Mouse (Mus musculus): ENCODE data around the gene Madcam1. TPM values are rescaled to one million over a fixed set of nuclear protein-coding genes. Genes with fewer than 3 reads are reported as not detected.

Gene Madcam1
- polyA plus RNA-seq, 1 experiment from 2014 or later, result not detected

DNA sequence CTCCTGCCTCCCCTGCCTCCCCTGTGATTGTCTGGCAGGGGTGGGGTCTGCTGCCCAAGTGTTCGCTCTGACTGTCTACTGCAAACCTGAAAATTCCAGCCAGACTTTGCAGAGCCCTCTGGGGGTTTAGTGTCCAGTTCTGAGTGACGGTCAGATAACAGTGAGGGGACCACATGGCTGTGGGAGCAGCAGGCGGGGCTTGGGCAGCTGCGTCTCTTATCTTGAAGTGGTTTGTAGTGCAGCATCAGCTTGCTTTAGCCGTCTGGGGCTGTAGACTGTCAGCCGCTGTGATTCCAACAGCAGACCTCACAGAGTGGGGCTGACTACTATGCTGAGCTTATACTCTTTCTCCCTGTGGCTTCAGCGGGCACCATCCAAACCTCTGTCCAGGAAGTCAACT is 44.9 kb downstream of the Madcam1 start:
- ATAC-seq (no peak), DNase-seq (ENCODE audit: low spot score) (no peak)
- Histone ChIP-seq H3K4me2 (replicated peaks; ENCODE audit: low read depth, low read length) (peak overlapping the region; percentile 17; the same call in 1 of the 2 replicates), H3K27me3 (replicated peaks; ENCODE audit: insufficient read depth, low read length) (no peaks in the 10 kb centered on the region), H3K9ac (replicated peaks; ENCODE audit: low read depth) (no peak overlapping the region), H3K27ac (ENCODE audit: low read length) (no peak overlapping the region), H3K4me3 (ENCODE audit: low read depth, low read length) (no peak overlapping the region), H3K4me1 (ENCODE audit: insufficient read depth, low read depth, low read length) (peaks cover 18% of the 10 kb centered on the region), H3K36me3 (ENCODE audit: insufficient read depth, low read length) (peaks cover 18% of the 10 kb centered on the region), H3K9me3 (ENCODE audit: low read length) (no peaks in the 10 kb centered on the region)
- WGBS, result 47% methylated on average over 7 of the region's 7 CpGs
- TF ChIP-seq EP300 (IDR thresholded peaks at IDR 0.05), result no peak
- TF ChIP-seq CTCF (IDR thresholded peaks at IDR 0.05), result no peak

DNA sequence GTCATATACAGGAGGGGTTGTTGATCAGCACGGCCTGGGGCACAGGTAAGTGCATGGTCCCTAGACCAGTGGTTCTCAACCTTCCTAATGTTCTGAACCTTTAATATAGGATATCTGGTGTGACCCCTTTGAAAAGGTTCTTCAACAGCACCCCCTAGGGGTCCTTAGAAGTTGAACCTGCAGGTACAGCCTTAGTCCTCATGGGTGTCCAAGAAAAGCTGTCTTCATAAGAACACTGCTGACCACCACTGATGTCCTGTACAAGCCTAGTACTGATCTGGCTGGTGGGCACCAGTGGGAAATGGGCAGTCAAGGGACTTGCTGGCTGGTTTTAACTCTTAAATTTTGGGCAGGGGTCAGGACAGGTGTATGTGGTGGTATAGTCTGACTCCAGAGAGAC is 47.7 kb downstream of the Madcam1 start:
- DNase-seq (ENCODE audit: low spot score) (peak; percentile 48), ATAC-seq (0 out of 2 replicates have a peak, but pooled peaks have one; percentile 11)
- Histone ChIP-seq H3K36me3 (ENCODE audit: insufficient read depth, low read length) (peaks cover 18% of the 10 kb centered on the region), H3K27me3 (replicated peaks; ENCODE audit: insufficient read depth, low read length) (peaks cover 18% of the 10 kb centered on the region), H3K27ac (ENCODE audit: low read length) (no peak overlapping the region; the same call in 1 of the 2 replicates), H3K9me3 (ENCODE audit: low read length) (no peaks in the 10 kb centered on the region), H3K4me2 (replicated peaks; ENCODE audit: low read depth, low read length) (no peak overlapping the region), H3K4me3 (ENCODE audit: low read depth, low read length) (no peak overlapping the region), H3K9ac (replicated peaks; ENCODE audit: low read depth) (no peak overlapping the region), H3K4me1 (ENCODE audit: insufficient read depth, low read depth, low read length) (peaks cover 10% of the 10 kb centered on the region; the same call in 1 of the 2 replicates)
- 79% methylated on average over 1 of the region's 1 CpGs for WGBS
- TF ChIP-seq EP300 (IDR thresholded peaks at IDR 0.05) (no peak), CTCF (IDR thresholded peaks at IDR 0.05) (peak; percentile 55)

DNA sequence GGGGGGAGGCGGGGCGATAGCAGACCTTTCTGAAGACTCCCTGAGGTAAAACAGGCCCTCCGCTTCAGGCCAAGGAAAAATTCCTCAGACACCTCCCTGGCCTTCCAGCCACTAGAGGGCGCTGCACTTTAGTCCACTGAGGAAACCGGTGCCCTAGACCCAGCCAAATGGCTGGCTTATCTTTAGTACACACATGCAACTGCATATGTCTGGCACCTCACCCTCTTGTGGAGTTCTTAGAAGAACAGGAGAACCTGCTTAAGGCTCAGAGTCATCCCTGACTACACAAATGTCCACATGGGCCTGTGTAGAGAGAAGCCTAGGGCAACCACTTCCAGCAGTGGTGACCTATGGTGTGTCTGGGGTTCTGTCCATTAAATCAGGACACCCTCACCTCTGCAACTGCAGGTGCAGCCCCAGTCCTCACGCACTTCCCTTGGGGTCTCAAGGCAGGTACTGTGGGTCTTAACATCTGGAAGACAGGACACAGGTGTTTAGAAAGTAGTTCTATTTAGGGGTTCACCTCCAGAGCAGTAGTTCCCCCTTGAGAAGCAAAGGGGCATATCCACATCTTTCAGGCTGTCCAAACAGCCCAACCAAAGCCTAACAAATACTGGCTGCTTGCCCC is 48.3 kb downstream of the Madcam1 start:
- H3K9ac ChIP-seq (replicated peaks; ENCODE audit: low read depth), result no peak overlapping the region
- no peak for TF ChIP-seq EP300 (IDR thresholded peaks at IDR 0.05)
- TF ChIP-seq CTCF (IDR thresholded peaks at IDR 0.05), result peak; percentile 85
- H3K4me1 ChIP-seq (ENCODE audit: insufficient read depth, low read depth, low read length), result peaks cover 5% of the 10 kb centered on the region; the same call in 1 of the 2 replicates
- H3K27me3 ChIP-seq (replicated peaks; ENCODE audit: insufficient read depth, low read length), result peaks cover 24% of the 10 kb centered on the region
- peaks cover 18% of the 10 kb centered on the region for H3K36me3 ChIP-seq (ENCODE audit: insufficient read depth, low read length)
- H3K27ac ChIP-seq (ENCODE audit: low read length), result no peak overlapping the region
- H3K9me3 ChIP-seq (ENCODE audit: low read length), result no peaks in the 10 kb centered on the region
- 21% methylated on average over 4 of the region's 6 CpGs for WGBS
- no peak overlapping the region for H3K4me3 ChIP-seq (ENCODE audit: low read depth, low read length)
- ATAC-seq (peak; percentile 78), DNase-seq (ENCODE audit: low spot score) (peak; percentile 89)
- no peak overlapping the region for H3K4me2 ChIP-seq (replicated peaks; ENCODE audit: low read depth, low read length)

DNA sequence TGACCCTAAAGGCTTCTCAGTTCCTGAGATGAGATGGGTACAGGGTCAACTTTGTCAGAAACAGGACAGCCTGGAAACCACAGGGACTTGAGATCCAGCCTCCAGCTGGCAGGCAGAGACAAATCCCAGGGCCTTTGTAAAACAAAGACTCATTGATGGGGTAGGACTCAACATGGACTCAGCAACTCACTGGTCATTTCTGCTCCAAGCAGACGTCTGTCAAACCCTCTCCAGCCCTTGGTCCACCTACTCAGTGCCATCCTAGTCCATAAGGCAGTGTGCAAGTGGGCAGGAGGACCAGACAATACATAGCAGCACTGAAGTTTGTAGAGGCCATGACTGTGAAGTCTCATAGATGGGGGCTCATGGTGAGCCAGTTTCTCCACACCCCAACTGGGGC is 48.8 kb downstream of the Madcam1 start:
- Histone ChIP-seq H3K4me1 (ENCODE audit: insufficient read depth, low read depth, low read length) (peaks cover 5% of the 10 kb centered on the region; the same call in 1 of the 2 replicates), H3K4me3 (ENCODE audit: low read depth, low read length) (no peak overlapping the region), H3K9ac (replicated peaks; ENCODE audit: low read depth) (no peak overlapping the region), H3K27me3 (replicated peaks; ENCODE audit: insufficient read depth, low read length) (peaks cover 29% of the 10 kb centered on the region), H3K27ac (ENCODE audit: low read length) (no peak overlapping the region), H3K36me3 (ENCODE audit: insufficient read depth, low read length) (peaks cover 18% of the 10 kb centered on the region), H3K4me2 (replicated peaks; ENCODE audit: low read depth, low read length) (no peak overlapping the region), H3K9me3 (ENCODE audit: low read length) (no peaks in the 10 kb centered on the region)
- no peak for DNase-seq (ENCODE audit: low spot score)
- ATAC-seq, result no peak
- no peak for TF ChIP-seq CTCF (IDR thresholded peaks at IDR 0.05)
- 44% methylated on average over 1 of the region's 1 CpGs for WGBS

DNA sequence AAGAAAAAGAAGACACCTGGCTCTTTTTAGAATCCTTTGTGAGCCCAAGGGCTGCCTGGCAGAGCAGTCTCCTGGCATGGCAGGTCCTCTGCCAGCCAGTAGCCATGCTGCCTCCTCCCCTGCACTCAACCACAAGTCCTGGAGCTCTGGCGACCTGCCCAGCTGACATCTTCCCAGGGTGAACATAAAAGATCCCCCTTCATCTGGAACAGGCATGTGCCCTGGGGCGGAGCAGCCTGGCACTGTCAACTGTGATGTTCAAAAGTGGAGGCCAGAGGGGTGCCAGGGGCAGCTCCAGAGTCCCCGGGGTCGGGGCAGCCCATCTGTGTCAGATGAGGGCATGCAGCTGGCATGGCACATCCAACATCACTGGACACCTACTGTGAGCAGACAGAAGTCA is 50.6 kb downstream of the Madcam1 start:
- H3K27ac ChIP-seq (ENCODE audit: low read length), result no peak overlapping the region
- H3K4me1 ChIP-seq (ENCODE audit: insufficient read depth, low read depth, low read length), result peaks cover 5% of the 10 kb centered on the region; the same call in 1 of the 2 replicates
- no peaks in the 10 kb centered on the region for H3K9me3 ChIP-seq (ENCODE audit: low read length)
- H3K9ac ChIP-seq (replicated peaks; ENCODE audit: low read depth), result no peak overlapping the region
- peaks cover 17% of the 10 kb centered on the region; the same call in 1 of the 2 replicates for H3K36me3 ChIP-seq (ENCODE audit: insufficient read depth, low read length)
- no peak for ATAC-seq
- H3K4me2 ChIP-seq (replicated peaks; ENCODE audit: low read depth, low read length), result no peak overlapping the region
- TF ChIP-seq CTCF (IDR thresholded peaks at IDR 0.05) (no peak), EP300 (IDR thresholded peaks at IDR 0.05) (no peak)
- no peak for DNase-seq (ENCODE audit: low spot score)
- no peak overlapping the region for H3K4me3 ChIP-seq (ENCODE audit: low read depth, low read length)
- H3K27me3 ChIP-seq (replicated peaks; ENCODE audit: insufficient read depth, low read length), result peaks cover 40% of the 10 kb centered on the region
- 67% methylated on average over 4 of the region's 4 CpGs for WGBS

- DNase-seq (ENCODE audit: low spot score) (no peak), ATAC-seq (no peak)
- peak within 1 kb of the TSS; percentile 52 for H3K4me3 ChIP-seq (ENCODE audit: low read depth, low read length)
- H3K9ac ChIP-seq (replicated peaks; ENCODE audit: low read depth), result no peak within 1 kb of the TSS
- peaks cover 4% of the 10 kb centered on the region; the same call in 1 of the 2 replicates for H3K36me3 ChIP-seq (ENCODE audit: insufficient read depth, low read length)
- no peaks in the 10 kb centered on the region for H3K9me3 ChIP-seq (ENCODE audit: low read length)
- H3K27me3 ChIP-seq (replicated peaks; ENCODE audit: insufficient read depth, low read length), result peaks cover 40% of the 10 kb centered on the region
- WGBS, result 5% methylated on average over 27 of the region's 91 CpGs
- TF ChIP-seq CTCF (IDR thresholded peaks at IDR 0.05) (no peak), EP300 (IDR thresholded peaks at IDR 0.05) (no peak)
- peaks cover 5% of the 10 kb centered on the region; the same call in 1 of the 2 replicates for H3K4me1 ChIP-seq (ENCODE audit: insufficient read depth, low read depth, low read length)
- H3K27ac ChIP-seq (ENCODE audit: low read length), result no peak within 1 kb of the TSS
- peak within 1 kb of the TSS; percentile 82 for H3K4me2 ChIP-seq (replicated peaks; ENCODE audit: low read depth, low read length)
These were observed 52.1 kb downstream of the Madcam1 start, which contains the start of gene Hcn2 for GRCm38 (mm10) chr10:79716254-79716987. Gene Hcn2 (plus strand): TSS chr10:79716634.
